ENCODE assay signal across 23 mouse cellular contexts in the genomic region with DNA sequence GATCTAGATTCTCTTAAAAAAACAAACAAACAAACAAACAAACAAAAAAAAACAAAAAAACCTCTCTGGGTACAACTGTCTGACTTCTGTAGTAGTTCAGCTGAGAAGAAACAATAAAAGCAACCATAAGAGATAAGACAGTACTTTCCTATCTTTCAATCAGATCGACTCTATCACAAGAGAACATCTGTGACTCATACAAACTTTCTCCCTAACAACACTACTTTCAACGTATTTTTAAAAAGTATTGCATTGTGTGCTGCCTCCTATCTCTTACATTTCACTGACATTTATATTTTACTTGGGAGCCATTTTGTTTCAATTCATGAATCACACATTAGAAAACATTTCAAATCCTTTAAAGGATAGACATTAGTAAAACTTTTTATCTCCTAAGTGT. TPM values are rescaled to one million over a fixed set of nuclear protein-coding genes. Genes with fewer than 3 reads are reported as not detected.
DNase-seq lines count a peak whose midpoint lies in the region; ATAC-seq and TF ChIP-seq lines count a peak whose summit lies in the region.
"Had no signal": no experiment of that assay in that cellular context is flagged by ENCODE, and none has a peak within 500 bp of the region (broad histone marks: within the 10 kb centered on the region; RNA-seq: fewer than 3 reads in every experiment).

No protein-coding gene starts in this region.

- no peaks in the 10 kb centered on the region for H3K9me3 ChIP-seq in MEL (replicated peaks; ENCODE audit: insufficient read depth, low read length)
- H3K9me3 ChIP-seq: embryonic facial prominence, embryonic 13.5 days; embryonic facial prominence, embryonic 15.5 days; forebrain, embryonic 10.5 days; forebrain, embryonic 12.5 days had no signal

- no peak for TF ChIP-seq EP300 in MEL (IDR thresholded peaks at IDR 0.05; ENCODE audit: low read depth in 1 of 2, low read length in 2 of 2)

- peaks cover 25 to 78% of the 10 kb centered on the region in 2 experiments for H3K36me3 ChIP-seq in MEL (ENCODE audit: control insufficient read depth in 1 of 2, insufficient read depth in 2 of 2, low read length in 2 of 2)

- no peak for TF ChIP-seq CTCF in MEL (IDR thresholded peaks at IDR 0.05 in 2 of 3, conservative IDR thresholded peaks at IDR 0.05 in 1 of 3; ENCODE audit: control insufficient read depth in 1 of 3, insufficient read depth in 1 of 3, low read depth in 2 of 3, low read length in 3 of 3, poor library complexity in 1 of 3, severe bottlenecking in 1 of 3)
- no peak for TF ChIP-seq CTCF in layer of hippocampus, adult 2 months (conservative IDR thresholded peaks at IDR 0.05)

- H3K27me3 ChIP-seq in MEL (ENCODE audit: control insufficient read depth in 1 of 2, insufficient read depth in 2 of 2, low read length in 2 of 2) = no peaks in the 10 kb centered on the region
- H3K27me3 ChIP-seq: embryonic facial prominence, embryonic 13.5 days; embryonic facial prominence, embryonic 15.5 days; forebrain, embryonic 12.5 days had no signal

- no peak overlapping the region for H3K27ac ChIP-seq in MEL (ENCODE audit: control insufficient read depth, low read depth, low read length)
- no peak overlapping the region for H3K27ac ChIP-seq in layer of hippocampus, adult 2 months
- H3K27ac ChIP-seq: embryonic facial prominence, embryonic 13.5 days; embryonic facial prominence, embryonic 15.5 days; forebrain, embryonic 10.5 days; forebrain, embryonic 12.5 days had no signal

- no peak for TF ChIP-seq RAD21 in MEL (IDR thresholded peaks at IDR 0.05; ENCODE audit: low read depth, low read length)

- H3K79me2 ChIP-seq in MEL (ENCODE audit: control insufficient read depth, insufficient read depth, low read length, poor library complexity) = peaks cover 3% of the 10 kb centered on the region; the same call in 1 of the 2 replicates

- peaks cover 0 to 17% of the 10 kb centered on the region in 2 experiments; a peak in 2 of 4 replicates for H3K4me1 ChIP-seq in MEL (ENCODE audit: control insufficient read depth in 1 of 2, insufficient read depth in 2 of 2, low read length in 2 of 2)
- H3K4me1 ChIP-seq: embryonic facial prominence, embryonic 13.5 days; embryonic facial prominence, embryonic 15.5 days; forebrain, embryonic 10.5 days; forebrain, embryonic 12.5 days had no signal

- H3K4me3 ChIP-seq in MEL (ENCODE audit: control insufficient read depth in 1 of 2, insufficient read depth in 1 of 2, low read depth in 2 of 2, low read length in 2 of 2) = no peak overlapping the region
- H3K4me3 ChIP-seq in layer of hippocampus, adult 2 months = no peak overlapping the region
- H3K4me3 ChIP-seq: embryonic facial prominence, embryonic 13.5 days; embryonic facial prominence, embryonic 15.5 days; erythroblast, embryonic 14.5 days; forebrain, embryonic 10.5 days; forebrain, embryonic 12.5 days had no signal

- ATAC-seq in CD4-positive, CD25-positive, alpha-beta regulatory T cell, adult 4 months = peak; percentile 63
- ATAC-seq: forebrain, embryonic 14.5 days; forebrain, embryonic 16.5 days had no signal

- H3K9ac ChIP-seq in MEL (ENCODE audit: control insufficient read depth, low read depth, low read length, poor library complexity, severe bottlenecking) = no peak overlapping the region
- H3K9ac ChIP-seq: embryonic facial prominence, embryonic 13.5 days; embryonic facial prominence, embryonic 15.5 days; forebrain, embryonic 12.5 days had no signal

- TF ChIP-seq POLR2A in MEL (IDR thresholded peaks at IDR 0.05; ENCODE audit: control insufficient read depth in 1 of 2, insufficient read depth in 1 of 2, low read depth in 1 of 2, low read length in 2 of 2, poor library complexity in 1 of 2) = no peak

- DNase-seq in 416B (ENCODE audit: low read depth) = peak; percentile 54
- no peak for DNase-seq in MEL (ENCODE audit: low read depth, low spot score)
- peak; percentile 10 for DNase-seq in induced T-regulatory cell, adult 2 months (ENCODE audit: low read depth)
- DNase-seq in testis, postnatal 10 days (ENCODE audit: low spot score) = no peak
- no peak for DNase-seq in cerebellum, postnatal 25 days
- DNase-seq in layer of hippocampus, adult 2 months (ENCODE audit: low spot score in 2 of 2) = no peak
- DNase-seq in frontal cortex, postnatal 36 days (ENCODE audit: low spot score in 2 of 2) = no peak
- DNase-seq: adrenal gland, adult 8-10 months; adrenal gland, postnatal 25 days; cerebellum, adult 11-12 months; cerebellum, adult 2 months; cerebellum, adult 9-10 months; cerebellum, postnatal 10 days; cerebellum, postnatal 36 days; embryo, embryonic 11 days had no signal

TF ChIP-seq in MEL, 35 proteins besides CTCF, POLR2A, EP300 and RAD21:
- TF ChIP-seq MAZ (IDR thresholded peaks at IDR 0.05; ENCODE audit: low read depth, low read length) (no peak), POLR2AphosphoS5 (IDR thresholded peaks at IDR 0.05; ENCODE audit: borderline replicate concordance, low read depth, low read length) (no peak), ZMIZ1 (IDR thresholded peaks at IDR 0.05; ENCODE audit: low read depth, low read length) (no peak), GATA1 (IDR thresholded peaks at IDR 0.05; ENCODE audit: low read depth, low read length) (peak; percentile 35; the same call in 1 of the 2 replicates)

RNA-seq across cellular contexts. Expression of gene Mbd5, which starts 14.2 kb away (rescaled TPM):
- polyA plus RNA-seq in CD4-positive, CD25-positive, alpha-beta regulatory T cell, adult 4 months (2017; shearing (Covaris generic)) = 10 to 100 TPM; 25.0 to 29.3 TPM
- 4.1 and 4.4 TPM in 2 replicates for total RNA-seq in MEL (2012; rRNA removed)
- 1 to 10 TPM in 1 of 2 experiments, not detected in 1; 8.7 TPM for polyA plus RNA-seq in MEL (2012; ENCODE audit: insufficient read depth in 1 of 2, insufficient read length in 2 of 2, low read depth in 1 of 2, low replicate concordance in 2 of 2, missing spikeins in 1 of 2)
- 100 to 1,000 TPM; 134 to 135 TPM for total RNA-seq in layer of hippocampus, adult 2 months (2021)

RNA-seq across cellular contexts. Expression of gene Orc4, which starts 15.0 kb away (rescaled TPM):
- 100 to 1,000 TPM in 1 of 2 experiments, 10 to 100 TPM in 1; 98.5 to 124 TPM for polyA plus RNA-seq in CD4-positive, CD25-positive, alpha-beta regulatory T cell, adult 4 months (2017; shearing (Covaris generic))
- 41.2 and 44.8 TPM in 2 replicates for total RNA-seq in MEL (2012; rRNA removed)
- 100 to 1,000 TPM in 1 of 2 experiments, 10 to 100 TPM in 1; 42.2 to 362 TPM for polyA plus RNA-seq in MEL (2012; ENCODE audit: insufficient read depth in 1 of 2, insufficient read length in 2 of 2, low read depth in 1 of 2, low replicate concordance in 2 of 2, missing spikeins in 1 of 2)
- 10 to 100 TPM; 66.8 to 80.3 TPM for total RNA-seq in layer of hippocampus, adult 2 months (2021)

Comparison
In these comparisons a context has a peak if more than half of its experiments do, and no peak if none do; other contexts are left out.
1. DNase-seq: peak in 416B (single experiment) and induced T-regulatory cell, adult 2 months (single experiment); none in MEL (single experiment), testis, postnatal 10 days (single experiment), cerebellum, postnatal 25 days (0 of 2), layer of hippocampus, adult 2 months (0 of 2) and frontal cortex, postnatal 36 days (0 of 2).
2. RNA of gene Mbd5, which starts 14.2 kb away (total RNA-seq): 134 to 135 TPM in layer of hippocampus, adult 2 months; 4.1 to 4.4 TPM in MEL; every median in the first group is over 10 times any median in the second.